Mouse (Mus musculus) erythroblast, embryonic 14.5 days (primary cell): ENCODE measurements around the gene Aldh3a2.

Experiments
- GATA1 ChIP-seq: IDR thresholded peaks from 2 replicates; pipeline ENCODE4 v1.6.1; 2012; ENCODE audit warnings: low read length, inconsistent platforms, mixed read lengths
- TAL1 ChIP-seq: IDR thresholded peaks from 3 replicates; pipeline ENCODE4 v1.6.1; 2012; ENCODE audit warnings: low read length, inconsistent platforms, mixed read lengths

GRCm38 (mm10) chr11:61297901-61298300, 30.6 kb upstream of the Aldh3a2 start:
- no peak for TF ChIP-seq TAL1
- no peak for TF ChIP-seq GATA1
